Mouse (Mus musculus): Measurements from ENCODE around the gene Lat.

GRCm38 (mm10) chr7:126373007-126373406 is 3.6 kb upstream of the Lat start:
- TF ChIP-seq ZC3H11A (IDR thresholded peaks at IDR 0.05; ENCODE audit: borderline replicate concordance, low read depth, low read length) (no peak), HCFC1 (IDR thresholded peaks at IDR 0.05; ENCODE audit: borderline replicate concordance, insufficient read depth, low read length) (no peak)

All from ES-E14 (cell line).